Mouse (Mus musculus) spleen, postnatal 10 days (tissue): ENCODE data around the gene Irf8.

ENCODE experiments used
- DNase-seq, 2 experiments: peaks; one replicate each; pipeline ENCODE4 v3.0.0; 2021 to 2022; ENCODE audit warnings: low spot score in 2 of 2

Irf8 gene

DNA sequence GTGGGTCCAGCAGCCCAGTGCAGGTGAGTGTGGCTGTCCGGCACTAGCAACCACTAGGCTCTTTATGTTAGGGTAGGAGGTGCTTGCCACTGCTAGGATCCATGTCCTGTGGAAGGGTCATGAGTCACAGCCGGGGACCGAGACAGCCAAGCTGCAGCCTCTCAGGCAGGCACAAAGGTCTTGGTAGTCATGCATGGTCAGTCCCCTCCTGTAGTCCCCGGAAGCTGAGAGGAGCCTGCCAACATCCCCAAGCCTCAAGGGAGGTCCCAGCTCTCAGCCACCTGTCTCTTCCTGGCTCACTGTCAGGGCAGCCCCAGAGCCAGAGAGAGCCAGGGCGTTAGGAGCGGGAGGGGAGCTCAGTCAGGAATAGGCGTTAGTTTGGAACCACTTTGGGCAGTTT lies 11.1 kb downstream of the Irf8 start:
- DNase-seq, result no peak

DNA sequence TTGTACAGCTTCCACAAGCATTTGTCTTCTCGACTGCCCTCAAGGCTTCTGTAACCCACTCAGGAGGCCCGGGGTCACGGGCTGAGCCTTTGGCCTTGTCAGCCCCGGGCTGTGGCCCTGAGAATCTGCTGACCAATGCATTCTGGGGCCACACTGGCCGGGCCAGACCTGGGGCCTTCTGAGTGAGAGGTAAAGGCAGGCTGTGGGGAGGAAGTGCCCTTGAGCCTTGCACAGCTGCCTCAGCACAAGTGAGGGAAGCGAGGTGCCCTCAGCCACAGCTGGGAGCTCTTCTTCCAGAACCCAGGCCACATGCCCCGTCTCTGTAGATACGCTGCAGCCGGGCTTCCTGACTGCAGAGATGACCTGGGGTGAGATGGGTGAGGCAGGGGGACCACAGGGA lies 14.5 kb downstream of the Irf8 start:
- no peak for DNase-seq

DNA sequence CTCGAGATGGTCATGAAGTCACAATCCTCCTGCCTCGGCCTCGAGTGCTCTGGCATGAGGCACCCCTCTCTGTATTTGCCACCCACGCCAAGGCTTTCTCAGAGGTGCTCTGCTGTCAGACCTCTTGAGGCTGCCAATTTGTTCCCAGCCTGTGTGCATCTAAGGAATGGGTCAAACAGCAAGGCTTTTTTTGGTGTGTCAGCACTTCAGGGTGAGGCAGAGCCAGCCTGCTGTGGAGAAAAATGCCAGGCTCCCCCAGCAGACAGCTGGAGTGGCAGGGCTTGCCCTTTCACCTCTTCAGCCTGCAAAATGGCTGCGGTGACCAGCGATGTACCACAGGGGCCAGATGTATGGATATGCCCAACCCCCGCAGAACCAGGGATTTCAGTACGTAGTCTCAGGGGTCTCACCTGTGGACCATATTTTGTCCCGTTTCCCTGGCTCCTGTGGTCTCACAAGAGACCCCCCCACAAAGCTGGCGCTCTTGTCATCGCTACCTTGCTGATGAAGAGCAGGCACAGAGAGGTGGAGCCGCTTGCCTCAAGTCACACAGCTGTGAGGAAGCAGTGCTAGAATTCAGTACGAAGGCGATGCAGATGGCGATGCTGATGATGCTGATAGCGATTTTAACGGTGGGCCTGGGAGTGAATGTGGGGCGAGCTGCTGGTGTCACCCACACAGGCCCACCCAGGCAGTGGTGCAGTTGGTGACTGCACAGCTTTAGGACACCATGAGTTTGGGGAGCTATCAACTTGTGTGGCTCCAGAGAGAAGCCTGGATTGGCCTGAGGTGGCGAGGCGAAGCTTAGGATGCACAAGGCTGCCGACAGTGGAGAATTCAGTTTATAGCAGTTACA lies 15.3 kb downstream of the Irf8 start:
- no peak for DNase-seq

DNA sequence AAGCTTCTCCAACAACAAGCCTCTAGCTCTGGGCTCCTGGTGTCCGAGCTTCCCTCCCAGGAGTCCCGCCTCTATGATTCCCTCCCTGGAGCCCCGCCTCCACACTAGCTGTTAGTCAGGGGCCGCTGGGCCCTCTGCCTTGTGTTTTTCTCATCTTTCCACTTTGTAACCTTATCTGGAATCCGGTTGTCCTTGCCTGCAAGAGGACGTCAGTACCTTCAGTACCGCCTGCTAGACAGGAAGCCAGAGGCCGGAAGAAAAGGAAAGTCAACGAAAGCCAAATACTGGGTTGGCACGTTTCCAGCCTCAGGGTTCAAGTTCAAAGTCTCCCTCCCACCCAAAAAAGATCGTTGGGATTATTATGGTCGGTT lies 15.9 kb downstream of the Irf8 start:
- no peak for DNase-seq

DNA sequence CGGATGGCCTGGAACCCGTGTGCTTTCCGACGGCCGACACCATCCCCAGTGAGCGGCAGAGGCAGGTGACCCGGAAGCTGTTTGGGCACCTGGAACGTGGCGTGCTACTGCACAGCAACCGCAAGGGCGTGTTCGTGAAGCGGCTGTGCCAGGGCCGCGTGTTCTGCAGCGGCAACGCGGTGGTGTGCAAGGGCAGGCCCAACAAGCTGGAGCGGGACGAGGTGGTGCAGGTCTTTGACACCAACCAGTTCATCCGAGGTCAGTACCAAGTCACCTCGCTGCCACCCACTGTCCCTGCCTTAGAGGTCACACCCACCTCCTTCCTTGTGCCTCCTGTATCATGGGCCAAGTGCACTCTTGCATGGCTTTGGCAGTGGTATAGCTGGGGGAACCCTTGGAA lies 17.3 kb downstream of the Irf8 start:
- DNase-seq, result no peak

DNA sequence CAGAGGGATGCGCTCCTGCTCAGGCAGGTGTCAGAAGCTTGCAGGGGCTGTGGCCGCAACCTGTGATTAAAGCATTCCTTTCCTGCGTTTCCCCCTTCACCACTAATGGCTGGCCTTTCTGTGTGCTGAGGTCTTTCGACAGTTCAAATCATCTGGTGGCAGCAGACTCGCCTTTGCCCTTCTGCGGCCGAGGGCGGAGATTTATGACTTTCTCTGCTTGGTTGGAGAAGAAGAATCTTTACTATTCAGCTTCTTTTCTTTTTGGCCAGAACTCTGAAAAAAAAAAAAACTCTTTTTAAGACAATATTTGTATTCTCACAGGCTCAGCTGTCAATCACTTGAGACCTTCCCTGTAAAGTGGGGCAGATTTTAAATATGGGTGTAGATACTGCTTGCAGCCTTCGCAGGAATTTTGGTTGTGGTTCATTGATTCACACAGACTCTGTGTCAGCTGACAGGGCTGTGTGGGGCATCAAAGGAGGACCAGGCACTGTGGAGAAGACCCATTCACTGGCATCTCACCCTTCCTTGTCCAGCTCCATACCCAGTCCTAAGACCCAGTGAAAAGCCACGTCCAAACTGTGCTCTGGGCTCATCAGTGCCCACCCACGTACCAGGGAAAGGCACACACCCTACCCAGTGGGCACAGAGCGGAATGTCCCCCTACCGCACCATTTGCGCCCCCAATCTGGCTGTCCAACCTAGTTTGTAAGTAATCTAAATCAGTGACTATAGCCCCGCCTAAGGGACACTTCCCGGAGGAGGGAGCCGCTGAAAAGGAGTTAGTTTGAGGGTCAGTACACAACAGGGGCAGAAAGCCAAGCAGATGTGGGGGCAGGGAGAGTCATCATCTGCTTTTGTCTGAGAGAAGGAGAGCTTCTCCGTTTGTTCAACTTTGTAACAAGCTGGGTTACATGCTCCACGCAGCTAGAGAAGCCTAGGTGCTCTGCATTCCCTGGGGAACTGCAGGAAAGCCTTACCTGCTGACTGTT lies 19.4 kb downstream of the Irf8 start:
- DNase-seq, result no peak

DNA sequence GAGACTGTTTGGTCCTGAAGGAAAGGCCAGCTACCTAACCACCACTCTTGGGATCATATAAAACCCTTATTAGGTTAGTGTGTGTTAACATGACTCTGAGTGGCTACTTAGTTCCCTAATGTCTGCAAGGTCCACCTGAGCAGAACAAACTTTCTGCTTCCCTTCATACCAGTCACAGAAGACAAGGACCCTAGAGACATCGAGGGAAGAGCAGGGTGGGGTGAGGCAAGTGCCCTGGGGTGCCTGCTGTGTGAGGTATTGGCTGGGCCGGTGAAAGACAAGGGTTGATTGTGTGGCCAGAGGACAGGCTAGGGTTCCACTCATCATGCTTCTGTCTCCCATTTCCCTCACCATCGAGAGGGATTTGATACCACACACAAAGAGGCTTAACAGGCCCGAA lies 21.8 kb downstream of the Irf8 start:
- DNase-seq, result no peak

DNA sequence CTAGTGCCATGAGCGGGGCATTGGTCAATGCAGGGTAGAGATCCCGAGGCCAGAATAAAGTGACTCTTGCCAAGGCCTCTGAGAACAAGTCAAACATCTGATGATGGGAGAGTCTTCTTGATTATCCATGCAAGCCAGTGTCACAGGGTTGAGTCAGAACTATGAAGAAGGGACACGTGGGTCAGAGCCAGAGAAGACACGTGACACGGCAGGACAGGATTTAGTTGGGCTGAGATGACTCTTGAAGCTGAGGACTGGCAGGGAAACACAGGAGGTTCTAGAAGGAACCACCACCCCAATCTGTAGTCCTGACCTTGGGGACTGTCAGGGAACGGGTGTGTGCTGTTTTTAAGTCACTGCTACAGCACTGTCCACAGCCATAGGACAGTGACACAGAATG lies 23.7 kb downstream of the Irf8 start:
- DNase-seq, result no peak

DNA sequence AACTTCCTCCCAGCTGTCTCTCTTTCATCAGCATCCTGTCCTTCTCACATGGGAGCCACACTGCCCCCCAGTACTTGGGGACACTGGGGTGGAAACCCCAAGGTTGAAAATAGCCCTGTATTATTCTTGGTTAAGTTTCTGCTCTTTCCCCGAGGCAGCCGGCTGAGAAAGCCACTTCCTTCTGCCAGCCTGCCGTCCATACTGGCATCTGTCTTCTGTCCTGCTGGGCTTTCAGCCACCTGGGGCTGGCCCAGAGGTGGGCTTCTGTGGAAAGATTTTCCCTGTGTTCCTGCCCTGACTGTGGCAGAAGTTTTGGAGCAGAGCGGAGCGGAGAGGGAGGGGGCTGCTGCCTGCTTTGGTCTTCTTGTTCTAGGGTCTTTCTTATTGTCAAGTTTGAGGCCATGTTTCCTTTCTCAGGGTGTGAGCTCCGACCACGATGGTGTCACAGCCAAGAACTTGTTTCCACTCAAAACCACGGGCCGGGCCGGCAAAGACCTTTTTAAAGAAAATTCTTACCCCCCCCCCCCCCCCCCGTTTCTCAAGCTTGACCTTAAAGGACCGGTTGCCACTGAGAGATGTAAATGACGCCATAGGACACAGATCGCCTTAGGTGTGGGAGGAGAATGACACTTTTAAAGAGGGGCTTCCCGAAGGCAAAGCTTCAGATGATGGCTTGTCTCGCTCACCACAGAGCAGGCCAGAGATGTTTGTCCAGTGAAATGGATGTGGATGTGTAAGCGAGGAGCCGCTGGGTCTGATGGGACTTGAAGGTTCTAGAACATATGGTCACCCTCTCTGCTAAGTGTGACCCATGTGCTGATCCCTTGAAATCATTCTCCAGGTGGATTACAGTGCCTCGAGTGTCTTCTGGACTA lies 24.4 kb downstream of the Irf8 start:
- DNase-seq, result no peak

DNA sequence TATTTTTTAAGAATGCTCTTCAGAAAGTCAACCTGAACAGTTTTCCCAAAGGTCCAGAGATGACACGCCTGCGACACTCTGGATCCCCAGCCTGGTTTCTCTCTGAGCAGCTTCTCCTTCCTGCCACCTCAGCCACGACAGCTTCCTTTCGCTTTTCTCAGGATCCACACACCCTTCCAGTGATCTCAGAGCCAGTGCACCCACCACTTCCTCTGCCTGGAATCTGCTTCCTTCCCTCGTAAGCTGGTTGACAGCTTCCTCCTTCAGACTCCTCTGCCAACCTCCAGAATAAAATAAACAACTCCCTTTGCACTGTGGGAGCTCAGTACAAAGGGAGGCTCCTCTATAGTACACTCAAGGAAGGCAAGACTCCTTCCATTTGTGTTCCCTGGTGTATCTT lies 27.1 kb downstream of the Irf8 start:
- DNase-seq, result no peak

DNA sequence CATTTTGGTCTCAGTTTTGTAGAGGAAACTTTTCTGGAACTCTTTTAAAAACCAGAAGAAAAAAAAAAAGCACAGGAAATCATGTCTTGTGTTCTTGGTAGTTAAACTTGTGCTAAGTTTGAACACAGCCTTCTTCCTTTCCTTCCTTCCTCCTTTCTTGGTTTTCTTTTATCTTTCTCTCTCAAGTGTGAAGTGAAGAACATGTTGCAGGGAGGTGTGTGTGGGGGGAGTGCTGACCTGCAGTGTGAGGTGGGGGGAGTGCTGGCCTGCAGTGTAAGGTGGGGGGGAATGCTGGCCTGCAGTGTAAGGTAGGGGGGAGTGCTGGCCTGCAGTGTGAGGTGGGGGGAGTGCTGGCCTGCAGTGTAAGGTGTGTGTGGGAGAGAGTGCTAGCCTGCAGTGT lies 28.5 kb downstream of the Irf8 start:
- DNase-seq, result no peak

DNA sequence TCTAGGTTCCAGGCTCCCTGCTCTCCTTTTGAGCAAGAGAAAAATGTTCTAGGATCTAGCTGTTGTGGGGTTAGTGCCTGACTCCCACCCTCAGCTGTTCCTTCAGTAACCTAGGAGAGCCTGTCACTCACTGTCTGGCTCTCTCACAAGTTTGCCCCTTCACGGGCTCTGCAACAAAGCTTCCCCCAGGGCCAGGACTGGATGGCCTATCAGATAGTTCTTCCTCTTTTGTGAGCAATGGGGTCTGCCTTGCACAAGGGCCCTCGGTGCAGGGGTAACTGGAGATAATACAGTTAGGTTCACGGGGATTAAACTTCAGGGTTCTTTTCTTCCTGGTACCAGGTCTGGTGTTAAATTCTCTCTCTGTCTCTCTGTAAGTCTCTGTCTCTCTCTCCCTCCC lies 30.5 kb downstream of the Irf8 start:
- no peak for DNase-seq

DNA sequence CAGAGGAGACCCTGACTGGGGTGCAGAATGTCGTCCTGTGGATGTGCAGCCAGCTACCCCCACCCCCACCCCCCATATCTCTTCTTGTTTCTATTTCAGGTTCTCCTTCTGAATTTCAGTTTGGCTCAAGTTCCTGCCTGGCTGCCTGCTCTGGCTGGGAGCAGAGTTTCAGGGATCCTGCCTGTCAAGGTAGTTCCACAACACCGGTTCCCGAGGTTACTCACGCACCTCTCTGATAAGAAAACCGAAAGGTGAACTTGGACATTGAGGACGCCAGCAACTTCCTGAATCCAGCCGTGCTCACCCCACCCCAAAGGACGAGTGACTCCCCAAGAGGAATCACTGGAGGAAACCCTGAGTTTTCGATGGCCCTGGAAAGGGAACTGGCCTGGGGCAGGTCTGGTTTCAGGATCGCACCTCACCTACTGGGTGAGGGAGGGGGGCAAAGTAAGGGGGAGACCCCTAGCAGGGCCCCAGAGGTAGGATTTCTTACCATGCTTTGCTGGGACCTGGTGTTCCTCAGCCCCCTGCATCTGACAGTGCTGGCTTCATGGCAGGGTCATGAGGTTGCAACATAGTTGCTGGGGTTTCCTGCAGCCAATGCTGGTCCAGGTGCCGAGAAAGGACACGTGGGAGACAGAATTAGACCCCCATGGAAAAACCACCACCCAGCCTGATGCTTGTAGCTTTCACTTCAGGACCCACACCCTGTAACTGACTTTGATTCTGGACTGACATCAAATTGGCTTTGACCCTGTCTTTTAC lies 32.5 kb downstream of the Irf8 start:
- DNase-seq, result no peak

DNA sequence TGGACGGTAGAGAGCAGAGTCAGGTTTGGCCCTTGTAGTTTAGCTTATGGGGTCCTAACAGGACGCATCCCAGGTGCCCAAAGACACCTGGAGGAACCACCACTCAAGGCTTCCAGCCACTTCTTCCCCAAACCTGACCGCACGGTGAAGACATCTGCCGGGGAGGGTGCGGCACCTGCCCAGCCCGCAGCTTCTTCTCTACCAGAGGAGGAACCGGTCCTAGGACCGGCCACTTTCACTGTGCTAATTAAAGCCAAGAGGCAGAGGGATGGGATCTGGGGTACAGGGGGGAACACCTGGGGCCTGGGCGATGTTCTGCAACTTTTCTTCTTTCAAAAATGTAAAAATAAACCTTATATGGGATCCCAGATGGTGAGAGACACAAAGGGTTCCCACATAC lies 41.0 kb downstream of the Irf8 start:
- no peak for DNase-seq

DNA sequence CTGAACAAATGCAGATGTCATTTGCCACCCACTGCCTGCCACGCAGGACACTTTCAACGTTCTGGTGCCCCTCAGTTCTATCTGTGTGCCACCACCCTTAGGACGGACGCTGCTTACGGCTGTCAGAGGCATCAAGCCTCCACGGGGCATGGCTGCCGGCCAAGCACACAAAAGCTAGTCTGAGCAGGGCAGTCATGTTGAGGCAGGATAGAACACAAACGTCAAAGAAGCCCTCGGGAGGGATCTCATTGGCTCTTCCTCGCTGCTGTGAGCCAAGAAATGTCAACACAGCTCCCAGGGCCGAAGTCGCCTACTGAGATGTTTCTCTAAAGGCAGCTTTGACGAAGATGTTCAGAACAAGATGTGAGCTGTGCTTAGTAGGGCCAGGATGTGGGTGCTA lies 41.6 kb downstream of the Irf8 start:
- no peak for DNase-seq

DNA sequence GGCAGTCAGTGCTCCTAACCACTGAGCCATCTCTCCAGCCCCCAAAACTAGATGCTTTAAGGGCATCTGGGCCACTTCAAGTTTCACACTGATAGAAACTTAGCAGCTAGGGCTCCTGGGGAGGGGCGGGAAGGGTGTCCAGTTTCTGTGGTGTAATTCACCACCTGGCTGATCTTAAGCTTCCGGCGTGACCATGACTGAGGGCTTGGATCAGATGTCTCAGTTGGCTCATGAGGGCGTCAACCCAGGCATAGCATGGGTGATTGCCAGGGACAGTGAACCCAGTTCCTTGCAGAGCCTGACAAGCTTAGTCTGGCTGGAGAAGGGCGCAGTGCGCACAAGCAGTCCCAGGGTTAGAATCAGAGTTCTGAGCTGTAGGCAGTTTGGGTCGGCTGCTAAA lies 42.9 kb downstream of the Irf8 start:
- DNase-seq, result no peak

DNA sequence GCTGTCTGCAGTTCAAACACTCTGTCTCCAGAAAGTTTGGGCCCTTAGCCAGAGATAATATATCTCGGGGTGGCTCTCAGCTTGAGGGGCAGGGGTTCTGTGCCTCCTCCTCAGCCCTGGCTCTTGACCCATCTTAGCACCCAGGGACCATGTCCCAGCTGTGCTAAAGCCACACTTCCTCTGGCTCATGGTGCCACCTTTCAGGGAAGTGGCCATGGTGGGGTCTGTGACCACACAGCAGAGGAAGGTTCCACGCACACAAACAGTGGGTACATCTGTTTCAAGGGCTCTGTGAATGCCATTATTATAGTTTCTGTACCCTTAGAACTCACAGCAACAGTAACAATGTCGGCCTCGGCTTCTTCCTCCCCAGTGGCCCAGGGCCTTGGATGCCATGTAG lies 47.6 kb downstream of the Irf8 start:
- no peak for DNase-seq

DNA sequence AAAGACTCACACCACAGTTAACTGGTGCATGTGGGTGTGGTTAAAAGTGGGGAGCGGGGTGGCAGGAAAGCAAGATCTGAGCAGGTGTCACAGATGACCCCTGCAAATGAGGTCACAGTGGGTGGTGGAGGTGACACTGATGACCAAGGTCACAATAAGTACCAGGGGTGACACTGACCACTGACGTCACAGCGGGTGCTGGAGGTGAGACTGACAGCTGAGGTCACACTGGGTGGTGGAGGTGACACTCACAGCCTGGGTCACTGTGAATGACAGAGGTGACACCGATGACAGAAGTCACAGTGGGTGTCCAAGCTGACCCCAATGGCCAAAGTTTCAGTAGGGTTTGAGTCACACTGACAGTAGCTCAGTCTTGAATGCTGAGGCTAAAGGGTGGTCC lies 50.6 kb downstream of the Irf8 start:
- no peak for DNase-seq

DNA sequence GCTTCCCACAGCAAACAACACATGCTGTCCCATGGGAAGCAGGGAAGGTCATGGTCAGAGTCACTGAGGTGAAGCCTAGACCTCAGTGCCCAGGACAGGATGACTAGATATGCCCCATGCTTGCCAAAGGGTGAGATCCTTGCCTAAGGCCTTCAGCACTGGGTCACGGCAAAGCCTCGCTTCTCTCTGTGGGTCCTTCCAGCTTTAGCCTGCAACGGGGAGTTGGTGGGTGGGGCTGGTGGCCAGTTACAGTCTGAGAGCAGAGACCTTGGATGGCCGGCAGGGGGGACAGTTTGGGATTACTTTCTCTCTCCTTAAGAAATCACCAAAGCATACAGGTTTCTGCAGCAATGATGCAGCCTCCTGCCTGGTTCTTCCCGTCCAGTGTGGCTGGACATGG lies 51.5 kb downstream of the Irf8 start:
- DNase-seq, result no peak

DNA sequence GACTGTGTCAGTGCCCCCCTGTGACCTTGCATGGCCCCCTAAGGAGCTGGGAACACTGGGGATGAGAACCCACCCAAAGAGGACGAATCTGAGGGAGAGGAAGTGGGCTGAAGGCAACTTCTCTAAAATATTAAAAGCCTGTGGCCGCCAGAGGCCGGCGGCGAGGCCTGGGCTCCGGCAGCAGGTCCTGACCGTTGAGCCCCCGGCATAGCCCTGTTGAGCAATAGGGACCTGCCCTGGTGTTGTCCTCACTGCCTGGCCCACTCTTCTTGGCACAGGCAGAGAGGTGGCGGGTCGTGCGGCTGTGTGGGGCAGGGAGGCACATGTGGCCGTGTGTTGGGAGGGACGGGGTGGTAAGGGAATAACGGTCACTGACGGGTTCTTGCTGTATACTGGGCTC lies 56.6 kb downstream of the Irf8 start:
- DNase-seq, result no peak

DNA sequence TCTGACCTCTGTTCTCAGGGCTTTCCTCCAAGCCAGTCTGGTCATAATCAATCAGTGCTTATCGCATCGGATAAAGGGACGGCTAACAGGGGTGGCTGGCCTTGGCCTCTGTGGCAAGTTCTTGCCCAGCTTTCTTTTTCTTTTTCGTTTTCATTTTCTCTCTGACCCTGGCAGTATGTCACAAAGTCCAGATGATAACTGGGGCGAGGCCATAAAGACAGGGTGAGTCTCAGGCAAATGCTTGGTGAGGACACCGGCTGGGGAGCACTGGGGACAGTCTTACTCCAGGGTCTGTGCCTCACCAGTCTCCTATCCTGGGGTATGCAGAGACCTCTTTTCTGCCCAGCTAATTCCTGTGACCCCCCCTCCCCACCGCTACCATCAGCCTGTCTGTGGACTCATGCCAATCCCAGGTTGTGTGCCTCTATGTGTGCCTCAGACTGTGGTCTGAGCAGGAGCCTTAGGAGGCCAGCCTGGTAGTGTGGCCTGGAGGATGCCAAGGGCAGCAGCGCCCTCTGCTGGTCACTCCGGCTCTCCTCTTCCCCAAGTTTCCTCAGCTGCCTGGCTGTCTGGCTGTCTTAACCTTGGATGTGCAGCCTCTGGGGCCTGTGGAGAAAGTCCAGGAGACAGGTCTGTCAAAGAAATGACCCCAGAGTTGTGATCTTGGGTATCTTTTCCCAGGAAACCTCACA lies 59.9 kb downstream of the Irf8 start:
- DNase-seq, result peak; percentile 63 to 86
